Comparison of ENCODE assay signal across 9 mouse cellular contexts in genomic region chr11:69877878-69878277, GRCm38 (mm10). TPM values are rescaled to one million over a fixed set of nuclear protein-coding genes. Genes with fewer than 3 reads are reported as not detected.
DNase-seq lines count a peak whose midpoint lies in the region; ATAC-seq and TF ChIP-seq lines count a peak whose summit lies in the region.
"Had no signal": no experiment of that assay in that cellular context is flagged by ENCODE, and none has a peak within 500 bp of the region (broad histone marks: within the 10 kb centered on the region; RNA-seq: fewer than 3 reads in every experiment).

TSS of gene Tmem95 (minus strand) at chr11:69878018.

- no peak within 1 kb of the TSS for H3K9ac ChIP-seq in lung, postnatal 0 days (replicated peaks; ENCODE audit: low read depth)
- no peak within 1 kb of the TSS for H3K9ac ChIP-seq in forebrain, embryonic 16.5 days (replicated peaks; ENCODE audit: low read depth, low read length)
- H3K9ac ChIP-seq in limb, embryonic 13.5 days = peak within 1 kb of the TSS; percentile 77; the same call in 1 of the 2 replicates
- H3K9ac ChIP-seq in stomach, embryonic 16.5 days (ENCODE audit: low read length) = peak within 1 kb of the TSS; percentile 72; the same call in 1 of the 2 replicates

- peak within 1 kb of the TSS; percentile 75 for H3K4me2 ChIP-seq in lung, postnatal 0 days (replicated peaks; ENCODE audit: low read depth, low read length)
- H3K4me2 ChIP-seq in forebrain, embryonic 16.5 days (ENCODE audit: low read length) = peak within 1 kb of the TSS; percentile 24
- peak within 1 kb of the TSS; percentile 88 for H3K4me2 ChIP-seq in limb, embryonic 13.5 days (replicated peaks)
- peak within 1 kb of the TSS; percentile 85 for H3K4me2 ChIP-seq in stomach, embryonic 16.5 days (ENCODE audit: low read depth, low read length)

- no peak for ATAC-seq in lung, postnatal 0 days
- no peak for ATAC-seq in forebrain, embryonic 16.5 days
- no peak for ATAC-seq in limb, embryonic 13.5 days (ENCODE audit: low FRiP score, low read depth)
- no peak for ATAC-seq in stomach, embryonic 16.5 days (ENCODE audit: insufficient read depth, low FRiP score)
- ATAC-seq in megakaryocyte-erythroid progenitor cell, adult 5-6 weeks (replicated peaks; ENCODE audit: low FRiP score, low TSS enrichment, poor library complexity, severe bottlenecking) = no peak
- ATAC-seq: activated CD4-positive, CD25-positive, alpha-beta regulatory T cell, adult 4 months had no signal

- intact Hi-C loops in gastrocnemius, postnatal 14 days (cut with DNase I; ENCODE audit: low total_unique reads) = loop anchor here (5.0 kb wide), 1 partner anchor 66 kb away; no protein-coding TSS in a partner anchor

- no peak for DNase-seq in lung, postnatal 0 days (ENCODE audit: low spot score)
- no peak for DNase-seq in lung, postnatal 4 days
- no peak for DNase-seq in gastrocnemius, postnatal 14 days
- DNase-seq: thymus, adult 18-20 months had no signal

- H3K27ac ChIP-seq in lung, postnatal 0 days (ENCODE audit: low read length) = peak within 1 kb of the TSS; percentile 33; the same call in 1 of the 2 replicates
- no peak within 1 kb of the TSS for H3K27ac ChIP-seq in forebrain, embryonic 16.5 days (ENCODE audit: low read length)
- H3K27ac ChIP-seq in limb, embryonic 13.5 days = no peak within 1 kb of the TSS
- H3K27ac ChIP-seq in stomach, embryonic 16.5 days (ENCODE audit: low read length) = peak within 1 kb of the TSS; percentile 92

- no peaks in the 10 kb centered on the region for H3K36me3 ChIP-seq in lung, postnatal 0 days (ENCODE audit: insufficient read depth, low read length)
- no peaks in the 10 kb centered on the region for H3K36me3 ChIP-seq in forebrain, embryonic 16.5 days (ENCODE audit: control insufficient read depth, insufficient read depth)
- no peaks in the 10 kb centered on the region for H3K36me3 ChIP-seq in limb, embryonic 13.5 days
- H3K36me3 ChIP-seq in stomach, embryonic 16.5 days (ENCODE audit: control insufficient read depth, insufficient read depth, low read length) = no peaks in the 10 kb centered on the region

- H3K27me3 ChIP-seq in lung, postnatal 0 days (replicated peaks; ENCODE audit: insufficient read depth, low read length) = no peaks in the 10 kb centered on the region
- H3K27me3 ChIP-seq in forebrain, embryonic 16.5 days (replicated peaks; ENCODE audit: control insufficient read depth, insufficient read depth, low read length) = peaks cover 5% of the 10 kb centered on the region; the same call in 1 of the 2 replicates
- H3K27me3 ChIP-seq in limb, embryonic 13.5 days = no peaks in the 10 kb centered on the region
- no peaks in the 10 kb centered on the region for H3K27me3 ChIP-seq in stomach, embryonic 16.5 days (ENCODE audit: control insufficient read depth, insufficient read depth, low read length)

- peaks cover 13% of the 10 kb centered on the region for H3K4me1 ChIP-seq in lung, postnatal 0 days (ENCODE audit: insufficient read depth, low read depth, low read length)
- peaks cover 16% of the 10 kb centered on the region for H3K4me1 ChIP-seq in forebrain, embryonic 16.5 days (replicated peaks; ENCODE audit: control insufficient read depth, insufficient read depth, low read length)
- H3K4me1 ChIP-seq in limb, embryonic 13.5 days = peaks cover 46% of the 10 kb centered on the region
- peaks cover 51% of the 10 kb centered on the region for H3K4me1 ChIP-seq in stomach, embryonic 16.5 days (ENCODE audit: control insufficient read depth, insufficient read depth, low read length)

- H3K4me3 ChIP-seq in lung, postnatal 0 days (ENCODE audit: low read depth, low read length) = no peak within 1 kb of the TSS
- no peak within 1 kb of the TSS for H3K4me3 ChIP-seq in forebrain, embryonic 16.5 days (replicated peaks; ENCODE audit: low read length)
- peak within 1 kb of the TSS; percentile 21 for H3K4me3 ChIP-seq in limb, embryonic 13.5 days
- H3K4me3 ChIP-seq in stomach, embryonic 16.5 days (replicated peaks; ENCODE audit: low read length) = peak within 1 kb of the TSS; percentile 54; the same call in 1 of the 2 replicates

- TF ChIP-seq EP300 in lung, postnatal 0 days (IDR thresholded peaks at IDR 0.05) = no peak

- TF ChIP-seq CTCF in lung, postnatal 0 days (IDR thresholded peaks at IDR 0.05) = no peak

- 82% methylated on average over 11 of the region's 11 CpGs for WGBS in lung, postnatal 0 days
- WGBS in forebrain, embryonic 16.5 days = 83% methylated on average over 11 of the region's 11 CpGs
- WGBS in limb, embryonic 13.5 days = 89% methylated on average over 11 of the region's 11 CpGs
- 80% methylated on average over 11 of the region's 11 CpGs for WGBS in stomach, embryonic 16.5 days

- no peaks in the 10 kb centered on the region for H3K9me3 ChIP-seq in lung, postnatal 0 days (ENCODE audit: low read length)
- H3K9me3 ChIP-seq in forebrain, embryonic 16.5 days (ENCODE audit: control insufficient read depth, low read length) = no peaks in the 10 kb centered on the region
- H3K9me3 ChIP-seq in limb, embryonic 13.5 days = no peaks in the 10 kb centered on the region
- no peaks in the 10 kb centered on the region for H3K9me3 ChIP-seq in stomach, embryonic 16.5 days (replicated peaks; ENCODE audit: control insufficient read depth, low read length)

RNA-seq across cellular contexts. Expression of gene Tmem95, which starts in this region (rescaled TPM):
- polyA plus RNA-seq in lung, postnatal 0 days (2015; fragmentation: Nextera tagmentation; extraction: Ambion mirVana) = not detected in 2 replicates
- polyA plus RNA-seq in forebrain, embryonic 16.5 days (2015; fragmentation: Nextera tagmentation; extraction: Ambion mirVana) = not detected in 2 replicates
- polyA plus RNA-seq in limb, embryonic 13.5 days (2015; fragmentation: Nextera tagmentation; extraction: Ambion mirVana) = 0.51 TPM in 1 of 2 replicates, not detected in the other
- not detected in 2 replicates for polyA plus RNA-seq in stomach, embryonic 16.5 days (2015; fragmentation: Nextera tagmentation; extraction: Ambion mirVana)
- not detected for total RNA-seq in gastrocnemius, postnatal 14 days (2021)
- not detected in 2 replicates for total RNA-seq in megakaryocyte-erythroid progenitor cell, adult 5-6 weeks (2014; fragmentation: Nextera tagmentation)
- total RNA-seq in megakaryocyte-erythroid progenitor cell, adult 5-6 weeks (2017) = not detected in 2 replicates
- polyA plus RNA-seq: activated CD4-positive, CD25-positive, alpha-beta regulatory T cell, adult 4 months had no signal

Comparison
In these comparisons a context has a peak if more than half of its experiments do, and no peak if none do; other contexts are left out.
1. H3K27ac ChIP-seq: peak in lung, postnatal 0 days (single experiment) and stomach, embryonic 16.5 days (single experiment); none in forebrain, embryonic 16.5 days (single experiment) and limb, embryonic 13.5 days (single experiment).
2. H3K4me2 ChIP-seq: peak in every context shown above with its lines; median percentile 88 in limb, embryonic 13.5 days; 85 in stomach, embryonic 16.5 days; 75 in lung, postnatal 0 days; 24 in forebrain, embryonic 16.5 days.
3. H3K4me3 ChIP-seq: peak in limb, embryonic 13.5 days (single experiment) and stomach, embryonic 16.5 days (single experiment); none in lung, postnatal 0 days (single experiment) and forebrain, embryonic 16.5 days (single experiment).
4. H3K9ac ChIP-seq: peak in limb, embryonic 13.5 days (single experiment) and stomach, embryonic 16.5 days (single experiment); none in lung, postnatal 0 days (single experiment) and forebrain, embryonic 16.5 days (single experiment).